Mouse (Mus musculus): ENCODE data around the gene Dnaja2.
A peak's percentile ranks its signal among the peaks of the same experiment; 100 is the strongest.

Gene Dnaja2

GRCm38 (mm10) chr8:85554391-85555180 is 558 bp downstream of the Dnaja2 start:
- peak; percentile 79 for DNase-seq (ENCODE audit: low read depth)

- DNase-seq (ENCODE audit: low read depth), result no peak
Measured at GRCm38 (mm10) chr8:85551934-85552333, 3.2 kb downstream of the Dnaja2 start.

- DNase-seq (ENCODE audit: low read depth), result peak; percentile 22
Measured at GRCm38 (mm10) chr8:85536332-85536731, 18.8 kb downstream of the Dnaja2 start.

GRCm38 (mm10) chr8:85534163-85534562 is 21.0 kb downstream of the Dnaja2 start:
- no peak for DNase-seq (ENCODE audit: low read depth)

- DNase-seq (ENCODE audit: low read depth), result no peak
Measured at GRCm38 (mm10) chr8:85533434-85533833, 21.7 kb downstream of the Dnaja2 start.

- DNase-seq (ENCODE audit: low read depth), result no peak
Measured at GRCm38 (mm10) chr8:85532843-85533242, 22.3 kb downstream of the Dnaja2 start.

- DNase-seq (ENCODE audit: low read depth), result peak; percentile 81
Measured at GRCm38 (mm10) chr8:85531471-85531870, 23.7 kb downstream of the Dnaja2 start.

GRCm38 (mm10) chr8:85530717-85531116 is 24.4 kb downstream of the Dnaja2 start:
- peak; percentile 31 for DNase-seq (ENCODE audit: low read depth)

GRCm38 (mm10) chr8:85528959-85529358 is 26.2 kb downstream of the Dnaja2 start:
- no peak for DNase-seq (ENCODE audit: low read depth)

- DNase-seq (ENCODE audit: low read depth), result peak; percentile 65
Measured at GRCm38 (mm10) chr8:85526105-85526504, 29.0 kb downstream of the Dnaja2 start.

GRCm38 (mm10) chr8:85524086-85524485 is 31.1 kb downstream of the Dnaja2 start:
- DNase-seq (ENCODE audit: low read depth), result no peak

- DNase-seq (ENCODE audit: low read depth), result no peak
Measured at GRCm38 (mm10) chr8:85521332-85521731, 33.8 kb downstream of the Dnaja2 start.

- no peak for DNase-seq (ENCODE audit: low read depth)
Measured at GRCm38 (mm10) chr8:85520586-85520985, 34.6 kb downstream of the Dnaja2 start.

GRCm38 (mm10) chr8:85517956-85518355 is 37.2 kb downstream of the Dnaja2 start:
- no peak for DNase-seq (ENCODE audit: low read depth)

- DNase-seq (ENCODE audit: low read depth), result no peak
Measured at GRCm38 (mm10) chr8:85517336-85517735, 37.8 kb downstream of the Dnaja2 start.

GRCm38 (mm10) chr8:85515391-85515790 is 39.8 kb downstream of the Dnaja2 start:
- DNase-seq (ENCODE audit: low read depth), result no peak

- no peak for DNase-seq (ENCODE audit: low read depth)
Measured at GRCm38 (mm10) chr8:85513283-85513682, 41.9 kb downstream of the Dnaja2 start.

- DNase-seq (ENCODE audit: low read depth), result no peak
Measured at GRCm38 (mm10) chr8:85512234-85512633, 42.9 kb downstream of the Dnaja2 start.

GRCm38 (mm10) chr8:85508661-85509060 is 46.5 kb downstream of the Dnaja2 start:
- DNase-seq (ENCODE audit: low read depth), result no peak

- DNase-seq (ENCODE audit: low read depth), result no peak
Measured at GRCm38 (mm10) chr8:85506620-85507019, 48.5 kb downstream of the Dnaja2 start.

- DNase-seq (ENCODE audit: low read depth), result no peak
Measured at GRCm38 (mm10) chr8:85504704-85505103, 50.4 kb downstream of the Dnaja2 start.

GRCm38 (mm10) chr8:85503065-85503464 is 52.1 kb downstream of the Dnaja2 start:
- DNase-seq (ENCODE audit: low read depth), result no peak

GRCm38 (mm10) chr8:85502381-85502780 is 52.8 kb downstream of the Dnaja2 start:
- no peak for DNase-seq (ENCODE audit: low read depth)

Measured in 416B (cell line).